Mouse (Mus musculus): ENCODE data around the gene Foxn3. TPM values are rescaled to one million over a fixed set of nuclear protein-coding genes. Genes with fewer than 3 reads are reported as not detected.

Gene Foxn3
- polyA plus RNA-seq, 1 experiment from 2014 or later = 81.4 TPM

DNA sequence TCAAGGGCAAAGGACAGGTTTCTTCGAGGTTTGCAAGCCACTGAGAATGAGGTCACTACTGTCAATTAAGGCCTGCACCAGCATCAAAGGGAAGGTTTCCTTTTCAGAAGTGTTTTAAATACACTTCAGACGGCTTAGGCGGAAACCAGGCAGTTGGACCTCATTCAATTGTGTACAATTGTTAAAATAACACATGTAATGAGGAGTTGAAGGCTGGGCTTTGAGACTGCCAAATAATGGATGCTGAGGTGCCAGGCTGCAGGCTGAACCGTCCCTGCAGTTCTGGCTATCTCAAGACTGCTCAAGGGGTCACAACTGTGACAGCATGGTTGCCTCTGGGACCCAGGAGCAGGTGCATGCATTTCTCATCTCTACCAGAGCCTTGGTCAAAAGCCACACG, 89.2 kb downstream of the Foxn3 start:
- Histone ChIP-seq H3K4me3 (replicated peaks; ENCODE audit: low read depth, low read length) (no peak overlapping the region), H3K27me3 (ENCODE audit: control insufficient read depth, insufficient read depth, low read length) (no peaks in the 10 kb centered on the region), H3K4me2 (ENCODE audit: low read length) (no peak overlapping the region), H3K27ac (replicated peaks; ENCODE audit: low read depth, low read length) (no peak overlapping the region), H3K4me1 (ENCODE audit: control insufficient read depth, insufficient read depth, low read length) (0 out of 2 replicates have a peak, but pooled peaks cover 8% of the 10 kb centered on the region), H3K36me3 (ENCODE audit: control insufficient read depth, insufficient read depth, low read length) (no peaks in the 10 kb centered on the region), H3K9ac (replicated peaks; ENCODE audit: low read length) (no peak overlapping the region), H3K9me3 (ENCODE audit: control insufficient read depth, low read length) (no peaks in the 10 kb centered on the region)
- DNase-seq = no peak
- WGBS = 29% methylated on average over 5 of the region's 5 CpGs
- no peak for ATAC-seq (ENCODE audit: low FRiP score, low TSS enrichment)

DNA sequence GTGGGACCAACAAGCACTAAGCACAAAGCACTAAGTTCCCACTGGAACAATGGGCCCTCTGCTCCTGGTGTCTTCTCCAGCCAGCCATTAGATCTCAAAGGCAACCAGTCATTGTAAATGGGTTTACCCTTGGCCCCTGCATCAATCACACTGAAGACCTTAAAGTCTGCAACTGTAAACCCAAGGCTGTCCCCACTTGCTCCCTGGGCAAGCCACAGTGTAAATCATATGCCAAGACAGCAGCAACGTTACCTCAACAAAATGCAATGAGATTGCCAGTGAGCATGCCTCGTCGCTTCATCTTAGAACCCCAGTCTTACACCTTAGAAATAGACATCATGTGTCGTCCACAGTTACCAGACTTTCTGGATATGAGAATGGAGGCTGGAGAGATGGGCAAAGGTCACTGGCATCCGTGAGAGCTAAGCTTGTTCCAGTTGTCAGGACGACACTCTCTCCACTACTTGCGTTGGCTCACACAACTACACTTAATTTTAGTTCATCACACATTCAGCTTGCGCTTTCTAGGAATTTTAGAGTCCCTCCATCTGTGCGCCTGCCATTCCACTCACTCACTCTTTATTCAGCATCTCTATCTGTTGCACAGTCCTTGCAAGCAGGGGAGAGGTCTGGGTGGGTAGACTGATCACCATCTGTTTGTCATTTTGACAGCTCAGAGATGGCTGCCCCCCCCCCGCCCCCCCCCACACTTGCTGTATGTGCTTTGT, 89.8 kb downstream of the Foxn3 start:
- Histone ChIP-seq H3K4me3 (replicated peaks; ENCODE audit: low read depth, low read length) (no peak overlapping the region), H3K4me1 (ENCODE audit: control insufficient read depth, insufficient read depth, low read length) (0 out of 2 replicates have a peak, but pooled peaks cover 8% of the 10 kb centered on the region), H3K27ac (replicated peaks; ENCODE audit: low read depth, low read length) (no peak overlapping the region), H3K27me3 (ENCODE audit: control insufficient read depth, insufficient read depth, low read length) (no peaks in the 10 kb centered on the region), H3K4me2 (ENCODE audit: low read length) (no peak overlapping the region), H3K9ac (replicated peaks; ENCODE audit: low read length) (no peak overlapping the region), H3K9me3 (ENCODE audit: control insufficient read depth, low read length) (no peaks in the 10 kb centered on the region), H3K36me3 (ENCODE audit: control insufficient read depth, insufficient read depth, low read length) (no peaks in the 10 kb centered on the region)
- ATAC-seq (ENCODE audit: low FRiP score, low TSS enrichment) (no peak), DNase-seq (no peak)
- WGBS = 73% methylated on average over 10 of the region's 10 CpGs

DNA sequence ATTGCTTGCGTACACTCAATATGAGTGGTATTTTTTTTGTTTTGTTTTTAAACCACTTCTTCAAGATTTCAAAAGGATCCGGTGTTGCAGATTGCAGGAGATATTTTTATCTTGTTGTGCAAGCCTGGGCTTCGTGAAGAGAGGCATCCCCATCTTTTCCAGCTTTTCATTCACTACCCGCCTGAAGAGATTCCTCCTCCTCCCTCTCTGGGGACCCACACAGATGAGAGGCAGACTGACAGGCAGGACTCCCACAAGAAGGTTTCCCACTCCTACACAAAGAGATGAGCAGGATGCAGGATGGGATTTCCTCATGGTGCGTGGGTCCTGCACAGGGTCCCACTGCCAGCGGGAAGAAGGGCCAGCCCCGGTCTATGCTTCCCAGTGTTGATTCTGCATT, 92.0 kb downstream of the Foxn3 start:
- ATAC-seq (ENCODE audit: low FRiP score, low TSS enrichment) (no peak), DNase-seq (no peak)
- WGBS = 79% methylated on average over 7 of the region's 7 CpGs

DNA sequence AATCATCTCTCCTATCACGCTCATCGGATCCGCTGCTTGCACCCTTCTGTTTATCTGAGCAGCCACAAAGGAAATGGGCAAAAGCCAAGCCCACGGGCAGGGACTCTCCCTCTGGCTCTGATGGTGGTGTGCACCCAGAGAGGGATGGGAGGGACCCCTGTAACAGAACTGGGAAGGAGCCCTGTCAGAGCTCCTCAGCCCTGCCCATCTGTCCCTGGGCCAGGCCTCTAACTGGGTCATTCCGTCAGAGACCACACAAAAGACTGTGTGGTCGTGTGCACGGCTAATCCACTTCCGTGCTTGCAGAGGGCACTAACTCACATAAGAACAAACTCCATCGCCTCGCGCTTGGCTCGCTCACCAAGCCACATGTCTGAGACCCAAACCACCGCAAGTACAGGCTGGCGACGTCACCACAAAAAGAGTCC, 95.5 kb downstream of the Foxn3 start:
- no peak overlapping the region for H3K4me2 ChIP-seq (ENCODE audit: low read length)
- no peak overlapping the region for H3K4me3 ChIP-seq (replicated peaks; ENCODE audit: low read depth, low read length)
- peaks cover 25% of the 10 kb centered on the region for H3K4me1 ChIP-seq (ENCODE audit: control insufficient read depth, insufficient read depth, low read length)
- 37% methylated on average over 15 of the region's 15 CpGs for WGBS
- no peaks in the 10 kb centered on the region for H3K9me3 ChIP-seq (ENCODE audit: control insufficient read depth, low read length)
- H3K27me3 ChIP-seq (ENCODE audit: control insufficient read depth, insufficient read depth, low read length) = no peaks in the 10 kb centered on the region
- H3K36me3 ChIP-seq (ENCODE audit: control insufficient read depth, insufficient read depth, low read length) = no peaks in the 10 kb centered on the region
- peak; percentile 57 for ATAC-seq (ENCODE audit: low FRiP score, low TSS enrichment)
- no peak overlapping the region for H3K9ac ChIP-seq (replicated peaks; ENCODE audit: low read length)
- peak overlapping the region; percentile 52; the same call in 1 of the 2 replicates for H3K27ac ChIP-seq (replicated peaks; ENCODE audit: low read depth, low read length)
- DNase-seq = peak; percentile 56

More for the DNA sequence above, 92.0 kb downstream of the Foxn3 start:
- peaks cover 20% of the 10 kb centered on the region for H3K4me1 ChIP-seq (ENCODE audit: control insufficient read depth, insufficient read depth, low read length)
- no peak overlapping the region for H3K4me3 ChIP-seq (replicated peaks; ENCODE audit: low read depth, low read length)
- H3K36me3 ChIP-seq (ENCODE audit: control insufficient read depth, insufficient read depth, low read length) = no peaks in the 10 kb centered on the region
- no peak overlapping the region for H3K9ac ChIP-seq (replicated peaks; ENCODE audit: low read length)
- H3K27ac ChIP-seq (replicated peaks; ENCODE audit: low read depth, low read length) = no peak overlapping the region
- H3K9me3 ChIP-seq (ENCODE audit: control insufficient read depth, low read length) = no peaks in the 10 kb centered on the region
- no peaks in the 10 kb centered on the region for H3K27me3 ChIP-seq (ENCODE audit: control insufficient read depth, insufficient read depth, low read length)
- H3K4me2 ChIP-seq (ENCODE audit: low read length) = no peak overlapping the region

DNA sequence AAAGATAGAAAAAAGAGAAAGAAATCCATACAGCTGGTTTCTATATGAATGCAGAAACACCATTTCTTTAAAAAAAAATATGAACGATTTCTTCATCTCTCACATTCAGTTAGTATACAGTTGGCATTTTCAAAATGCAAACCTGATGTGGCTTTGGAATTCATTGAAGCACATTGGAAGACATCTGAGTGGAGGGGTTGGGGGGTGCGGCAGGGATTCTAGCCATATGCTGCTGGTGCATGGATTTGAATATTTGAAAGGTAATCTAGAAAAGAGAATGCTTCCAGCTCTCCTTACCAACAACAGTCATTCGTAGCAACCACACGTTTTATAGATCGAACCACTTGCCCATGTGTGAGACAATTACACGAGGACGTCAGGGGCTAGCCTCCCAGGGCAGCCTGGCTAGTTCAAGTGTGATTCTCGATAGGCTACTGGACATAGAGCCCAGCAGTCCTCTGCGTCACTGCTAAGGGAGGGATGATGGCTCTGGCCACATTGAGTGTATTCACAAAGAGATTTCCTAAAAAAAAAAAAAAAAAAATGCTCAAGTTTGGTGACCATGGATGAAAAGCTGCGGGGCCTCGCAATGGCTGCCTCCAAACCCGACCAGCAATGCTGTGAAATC, 96.0 kb downstream of the Foxn3 start:
- Histone ChIP-seq H3K27ac (replicated peaks; ENCODE audit: low read depth, low read length) (peak overlapping the region; percentile 52; the same call in 1 of the 2 replicates), H3K9ac (replicated peaks; ENCODE audit: low read length) (no peak overlapping the region), H3K27me3 (ENCODE audit: control insufficient read depth, insufficient read depth, low read length) (no peaks in the 10 kb centered on the region), H3K4me1 (ENCODE audit: control insufficient read depth, insufficient read depth, low read length) (peaks cover 25% of the 10 kb centered on the region), H3K4me2 (ENCODE audit: low read length) (no peak overlapping the region), H3K4me3 (replicated peaks; ENCODE audit: low read depth, low read length) (no peak overlapping the region), H3K36me3 (ENCODE audit: control insufficient read depth, insufficient read depth, low read length) (no peaks in the 10 kb centered on the region), H3K9me3 (ENCODE audit: control insufficient read depth, low read length) (no peaks in the 10 kb centered on the region)
- ATAC-seq (ENCODE audit: low FRiP score, low TSS enrichment) = peak; percentile 17; the same call in 1 of the 2 replicates
- 60% methylated on average over 12 of the region's 12 CpGs for WGBS
- peak; percentile 29 for DNase-seq

DNA sequence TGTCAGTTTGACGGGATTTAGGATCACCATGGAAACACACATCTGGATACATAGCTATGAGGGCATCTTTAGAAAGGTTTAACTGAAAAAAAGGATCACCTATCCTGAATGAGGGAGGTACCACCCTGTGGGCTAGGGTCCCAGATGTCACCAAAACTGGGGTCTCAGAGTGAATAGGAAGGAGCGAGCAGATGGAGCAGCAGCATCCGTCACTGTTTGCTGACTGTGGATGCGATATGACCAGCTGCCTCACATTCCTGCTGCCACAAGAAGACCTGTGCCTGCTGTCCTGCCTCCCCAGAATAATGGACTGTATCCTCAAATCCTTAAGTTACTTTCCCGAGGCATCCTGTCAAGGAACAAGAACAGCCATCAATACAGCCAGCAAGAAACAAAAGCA, 97.0 kb downstream of the Foxn3 start:
- no peak for DNase-seq
- Histone ChIP-seq H3K4me3 (replicated peaks; ENCODE audit: low read depth, low read length) (no peak overlapping the region), H3K36me3 (ENCODE audit: control insufficient read depth, insufficient read depth, low read length) (no peaks in the 10 kb centered on the region), H3K9me3 (ENCODE audit: control insufficient read depth, low read length) (no peaks in the 10 kb centered on the region), H3K27me3 (ENCODE audit: control insufficient read depth, insufficient read depth, low read length) (no peaks in the 10 kb centered on the region), H3K27ac (replicated peaks; ENCODE audit: low read depth, low read length) (no peak overlapping the region), H3K4me1 (ENCODE audit: control insufficient read depth, insufficient read depth, low read length) (peaks cover 25% of the 10 kb centered on the region), H3K4me2 (ENCODE audit: low read length) (no peak overlapping the region), H3K9ac (replicated peaks; ENCODE audit: low read length) (no peak overlapping the region)
- no peak for ATAC-seq (ENCODE audit: low FRiP score, low TSS enrichment)
- 19% methylated on average over 5 of the region's 5 CpGs for WGBS

DNA sequence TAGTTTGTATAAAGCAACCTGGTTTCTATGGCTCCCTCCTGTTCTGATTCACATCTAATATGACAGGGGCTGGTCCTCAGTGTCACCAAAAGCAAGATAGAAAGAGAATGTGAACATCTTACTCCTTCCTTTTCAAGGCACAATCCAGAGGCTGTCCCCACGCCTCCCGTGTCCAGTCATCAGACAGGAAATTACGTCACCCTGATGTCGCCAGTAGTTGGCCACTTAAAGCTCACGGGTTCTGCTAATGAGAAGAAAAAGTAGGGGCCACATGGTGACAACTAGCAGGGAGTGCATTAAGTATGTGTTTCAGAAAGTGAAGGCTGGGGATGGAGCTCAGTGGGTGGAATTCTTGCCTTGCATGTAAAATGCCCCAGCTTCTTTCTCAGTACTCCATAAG, 99.1 kb downstream of the Foxn3 start:
- peaks cover 18% of the 10 kb centered on the region for H3K4me1 ChIP-seq (ENCODE audit: control insufficient read depth, insufficient read depth, low read length)
- no peak overlapping the region for H3K4me2 ChIP-seq (ENCODE audit: low read length)
- H3K9ac ChIP-seq (replicated peaks; ENCODE audit: low read length) = no peak overlapping the region
- DNase-seq (no peak), ATAC-seq (ENCODE audit: low FRiP score, low TSS enrichment) (no peak)
- no peak overlapping the region for H3K4me3 ChIP-seq (replicated peaks; ENCODE audit: low read depth, low read length)
- H3K9me3 ChIP-seq (ENCODE audit: control insufficient read depth, low read length) = no peaks in the 10 kb centered on the region
- H3K27ac ChIP-seq (replicated peaks; ENCODE audit: low read depth, low read length) = no peak overlapping the region
- WGBS = 87% methylated on average over 5 of the region's 5 CpGs
- H3K36me3 ChIP-seq (ENCODE audit: control insufficient read depth, insufficient read depth, low read length) = no peaks in the 10 kb centered on the region
- no peaks in the 10 kb centered on the region for H3K27me3 ChIP-seq (ENCODE audit: control insufficient read depth, insufficient read depth, low read length)

DNA sequence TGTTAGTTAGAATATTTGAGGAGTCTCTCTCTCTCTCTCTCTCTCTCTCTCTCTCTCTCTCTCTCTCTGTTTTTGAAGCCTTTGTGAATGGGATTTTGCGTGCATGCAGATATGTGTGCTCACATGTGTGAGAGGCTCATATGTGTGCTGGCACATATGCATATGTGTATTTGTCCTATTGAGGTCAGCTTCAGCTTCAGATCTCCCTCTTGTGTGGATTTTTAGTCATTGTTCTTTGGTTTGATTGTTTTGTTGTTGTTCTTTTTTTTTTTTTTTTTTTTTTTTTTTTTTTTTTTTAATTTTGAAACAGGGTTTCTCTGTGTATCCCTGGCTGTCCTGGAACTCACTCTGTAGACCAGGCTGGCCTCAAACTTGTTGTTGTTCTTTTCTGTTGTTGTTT, 100.5 kb downstream of the Foxn3 start:
- ATAC-seq (ENCODE audit: low FRiP score, low TSS enrichment) (no peak), DNase-seq (no peak)
- no peak overlapping the region for H3K27ac ChIP-seq (replicated peaks; ENCODE audit: low read depth, low read length)
- H3K4me3 ChIP-seq (replicated peaks; ENCODE audit: low read depth, low read length) = no peak overlapping the region
- H3K4me1 ChIP-seq (ENCODE audit: control insufficient read depth, insufficient read depth, low read length) = peaks cover 23% of the 10 kb centered on the region
- no peak overlapping the region for H3K4me2 ChIP-seq (ENCODE audit: low read length)
- no peaks in the 10 kb centered on the region for H3K27me3 ChIP-seq (ENCODE audit: control insufficient read depth, insufficient read depth, low read length)
- H3K9ac ChIP-seq (replicated peaks; ENCODE audit: low read length) = no peak overlapping the region
- no peaks in the 10 kb centered on the region for H3K9me3 ChIP-seq (ENCODE audit: control insufficient read depth, low read length)
- 100% methylated on average over 1 of the region's 1 CpGs for WGBS
- no peaks in the 10 kb centered on the region for H3K36me3 ChIP-seq (ENCODE audit: control insufficient read depth, insufficient read depth, low read length)

DNA sequence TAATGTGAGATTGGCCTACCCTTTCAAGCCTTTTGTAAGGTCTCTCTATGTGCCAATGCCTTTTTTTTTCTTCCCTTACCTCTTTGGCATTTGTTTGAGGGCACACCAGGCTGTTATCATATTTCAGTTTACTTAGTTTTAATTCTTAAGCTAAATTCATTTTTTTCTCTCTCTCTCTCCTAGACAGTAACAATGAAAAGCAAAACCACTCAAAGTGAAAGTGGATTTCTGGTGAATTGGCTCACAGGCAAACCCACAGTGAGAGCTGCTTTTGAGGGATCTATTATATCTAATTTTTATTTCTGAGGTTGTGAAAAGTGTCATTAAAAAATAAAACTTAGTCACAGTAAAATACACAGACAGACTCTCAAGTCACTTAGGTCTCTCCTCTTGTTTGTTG, 101.1 kb downstream of the Foxn3 start:
- no peaks in the 10 kb centered on the region for H3K27me3 ChIP-seq (ENCODE audit: control insufficient read depth, insufficient read depth, low read length)
- DNase-seq (no peak), ATAC-seq (ENCODE audit: low FRiP score, low TSS enrichment) (no peak)
- H3K4me2 ChIP-seq (ENCODE audit: low read length) = no peak overlapping the region
- H3K4me1 ChIP-seq (ENCODE audit: control insufficient read depth, insufficient read depth, low read length) = peaks cover 23% of the 10 kb centered on the region
- no peaks in the 10 kb centered on the region for H3K36me3 ChIP-seq (ENCODE audit: control insufficient read depth, insufficient read depth, low read length)
- no peak overlapping the region for H3K27ac ChIP-seq (replicated peaks; ENCODE audit: low read depth, low read length)
- no peak overlapping the region for H3K4me3 ChIP-seq (replicated peaks; ENCODE audit: low read depth, low read length)
- no peaks in the 10 kb centered on the region for H3K9me3 ChIP-seq (ENCODE audit: control insufficient read depth, low read length)
- no peak overlapping the region for H3K9ac ChIP-seq (replicated peaks; ENCODE audit: low read length)

Measured in midbrain, embryonic 14.5 days (tissue).